Mouse (Mus musculus) testis, adult 2 months (tissue): Measurements from ENCODE around the gene Padi1. TPM values are rescaled to one million over a fixed set of nuclear protein-coding genes. Genes with fewer than 3 reads are reported as not detected.

Experiments
- H3K27ac ChIP-seq: fragments of 200-500 bp; 2 replicates; pipeline ENCODE4 v1.5.1; 2012; ENCODE audit warnings: low read depth, low read length; ENCODE audit not compliant: control insufficient read depth, insufficient read depth
- H3K27me3 ChIP-seq: fragments of 200-500 bp; 2 replicates; pipeline ENCODE4 v1.6.1; 2012; ENCODE audit warnings: mild to moderate bottlenecking, low read length, moderate library complexity; ENCODE audit not compliant: control insufficient read depth, insufficient read depth
- H3K36me3 ChIP-seq: fragments of 200-500 bp; 2 replicates; pipeline ENCODE4 v1.6.1; 2012; ENCODE audit warnings: mild to moderate bottlenecking, low read length; ENCODE audit not compliant: control insufficient read depth, insufficient read depth
- H3K4me1 ChIP-seq: fragments of 200-500 bp; 2 replicates; pipeline ENCODE4 v1.6.1; 2012; ENCODE audit warnings: low read length; ENCODE audit not compliant: control insufficient read depth, insufficient read depth
- H3K4me3 ChIP-seq: fragments of 200-500 bp; 2 replicates; pipeline ENCODE4 v1.5.1; 2012; ENCODE audit warnings: low read depth, mild to moderate bottlenecking, low read length, moderate library complexity, mixed read lengths; ENCODE audit not compliant: control insufficient read depth
- CTCF ChIP-seq: fragments of 200-500 bp; IDR thresholded peaks from 2 replicates; pipeline ENCODE4 v1.5.1; 2012; ENCODE audit warnings: low read depth, mild to moderate bottlenecking, inconsistent platforms, low read length, moderate library complexity; ENCODE audit not compliant: control insufficient read depth, insufficient read depth, insufficient replicate concordance
- POLR2A ChIP-seq: fragments of 200-500 bp; IDR thresholded peaks from 2 replicates; pipeline ENCODE4 v1.6.1; 2012; ENCODE audit warnings: low read depth, mild to moderate bottlenecking, inconsistent platforms, low read length, moderate library complexity; ENCODE audit not compliant: control insufficient read depth
- polyA plus RNA-seq: library from polyadenylated mRNA; depleted of rRNA; stranded (reverse); fragments of >200 nt; gene quantifications from 2 replicates; pipeline ENCODE4 v1.2.3, GENCODE M21; 2012

The Padi1 gene
- polyA plus RNA-seq, 1 experiment, result 0.47 TPM

DNA sequence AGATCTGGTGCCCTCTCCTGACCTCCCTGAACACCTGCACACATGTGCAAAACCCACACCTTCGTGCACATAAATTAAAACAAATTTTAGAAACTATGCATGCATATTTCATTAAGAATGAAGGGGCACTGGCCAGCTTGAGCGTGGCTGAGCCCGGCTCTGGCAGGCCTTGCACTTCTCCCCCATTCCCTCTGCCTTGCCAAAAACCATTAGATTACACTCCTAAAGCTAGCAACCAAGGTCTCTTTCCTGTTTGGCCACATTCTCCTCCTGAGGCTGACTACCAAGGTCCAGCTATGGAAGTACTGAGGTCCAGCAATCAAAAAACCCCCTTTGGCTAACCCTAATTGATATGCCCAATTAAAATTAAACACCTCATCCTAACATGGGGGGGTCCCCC is 48.8 kb downstream of the Padi1 start:
- Histone ChIP-seq H3K27ac (no peak overlapping the region), H3K36me3 (no peaks in the 10 kb centered on the region), H3K4me3 (no peak overlapping the region), H3K4me1 (no peaks in the 10 kb centered on the region), H3K27me3 (no peaks in the 10 kb centered on the region)
- no peak for TF ChIP-seq POLR2A
- TF ChIP-seq CTCF, result no peak

DNA sequence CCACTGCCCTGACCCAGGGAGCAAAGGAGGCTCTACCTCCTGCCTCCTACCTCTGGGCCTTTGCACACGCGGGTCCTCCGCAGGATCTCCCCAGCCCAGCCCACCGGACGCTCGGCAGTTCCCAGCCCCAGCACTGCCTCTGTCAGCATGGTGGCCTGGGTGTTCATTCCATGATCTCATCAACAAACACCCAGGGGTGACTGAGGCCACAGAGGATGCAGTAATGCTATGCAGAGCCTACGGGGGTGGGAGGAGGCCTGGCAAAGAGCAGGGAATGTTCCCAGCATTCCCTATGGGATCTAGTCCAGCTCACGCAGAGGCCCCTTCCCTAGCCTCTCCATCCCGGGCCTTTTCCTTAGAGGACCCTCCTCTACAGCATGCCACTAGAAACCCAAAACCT is 50.9 kb downstream of the Padi1 start:
- no peak overlapping the region for H3K4me3 ChIP-seq
- H3K36me3 ChIP-seq, result no peaks in the 10 kb centered on the region
- no peak for TF ChIP-seq POLR2A
- TF ChIP-seq CTCF, result no peak
- no peaks in the 10 kb centered on the region for H3K4me1 ChIP-seq
- H3K27me3 ChIP-seq, result no peaks in the 10 kb centered on the region
- no peak overlapping the region for H3K27ac ChIP-seq

DNA sequence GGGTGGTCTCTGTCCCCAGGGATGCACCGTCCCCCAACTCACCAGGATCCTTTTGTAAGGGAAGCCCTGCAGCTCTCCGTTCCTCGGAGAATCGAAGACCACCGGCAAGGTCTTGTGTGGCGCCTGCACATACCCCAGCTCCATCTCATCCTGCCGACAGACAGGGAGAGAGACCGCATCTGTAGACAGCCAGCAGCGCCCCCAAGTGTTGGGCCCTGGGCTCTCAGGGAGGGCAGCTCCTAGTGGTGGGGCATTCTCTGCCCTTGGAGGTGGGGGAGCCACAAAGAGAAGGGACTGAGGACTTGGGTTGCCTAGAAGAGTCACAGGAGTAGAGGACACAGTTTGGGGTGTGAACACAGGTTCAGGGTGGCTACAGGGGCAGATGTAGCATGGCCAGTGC is 51.8 kb downstream of the Padi1 start:
- Histone ChIP-seq H3K27ac (no peak overlapping the region), H3K27me3 (no peaks in the 10 kb centered on the region), H3K36me3 (no peaks in the 10 kb centered on the region), H3K4me1 (no peaks in the 10 kb centered on the region; the same call in 1 of the 2 replicates), H3K4me3 (no peak overlapping the region)
- TF ChIP-seq CTCF (peak; percentile 1; the same call in 1 of the 2 replicates), POLR2A (no peak)

DNA sequence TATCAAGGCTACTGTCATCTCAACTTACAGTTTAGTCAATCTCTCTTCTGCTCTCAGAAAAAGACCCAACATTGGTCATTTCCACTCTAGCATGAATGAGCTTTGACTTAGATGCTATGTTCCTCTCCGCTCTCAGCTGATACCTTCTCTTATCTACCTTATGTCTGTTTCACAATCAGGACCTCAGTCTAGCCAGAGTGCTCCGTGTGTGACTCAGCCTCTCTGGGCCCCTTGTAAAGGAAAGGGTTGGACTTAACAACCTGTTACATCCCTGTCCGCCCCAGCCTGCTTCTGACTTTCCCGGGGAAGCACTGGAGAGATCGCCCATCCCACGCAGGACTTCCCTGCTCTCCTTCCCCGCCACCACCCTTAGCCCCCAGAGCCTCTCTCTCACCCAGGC is 53.0 kb downstream of the Padi1 start:
- Histone ChIP-seq H3K27me3 (no peaks in the 10 kb centered on the region), H3K4me1 (no peaks in the 10 kb centered on the region; the same call in 1 of the 2 replicates), H3K27ac (no peak overlapping the region), H3K4me3 (no peak overlapping the region), H3K36me3 (no peaks in the 10 kb centered on the region)
- TF ChIP-seq CTCF (no peak), POLR2A (no peak)

DNA sequence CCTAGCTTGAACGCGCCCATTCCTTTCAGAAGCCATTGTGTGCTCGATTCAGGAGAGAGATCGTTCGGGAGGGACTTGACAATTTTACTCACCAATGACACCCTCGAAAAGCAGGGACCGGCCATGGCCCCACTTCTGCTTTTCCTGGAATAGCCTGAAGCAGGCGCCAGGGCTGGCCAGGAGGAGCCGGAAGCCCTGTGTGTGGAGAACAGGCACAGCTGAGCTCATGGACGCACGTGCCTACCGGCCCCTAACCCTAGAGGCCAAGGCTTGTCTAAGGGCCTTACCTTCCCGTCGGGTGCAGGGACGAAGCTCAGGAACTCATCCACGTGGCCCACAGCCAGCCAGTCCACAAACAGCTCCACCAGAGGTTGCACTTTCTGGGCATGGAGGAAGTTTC is 54.5 kb downstream of the Padi1 start:
- no peaks in the 10 kb centered on the region; the same call in 1 of the 2 replicates for H3K4me1 ChIP-seq
- H3K27ac ChIP-seq, result no peak overlapping the region
- TF ChIP-seq CTCF (no peak), POLR2A (no peak)
- no peaks in the 10 kb centered on the region for H3K27me3 ChIP-seq
- H3K4me3 ChIP-seq, result no peak overlapping the region
- H3K36me3 ChIP-seq, result no peaks in the 10 kb centered on the region

DNA sequence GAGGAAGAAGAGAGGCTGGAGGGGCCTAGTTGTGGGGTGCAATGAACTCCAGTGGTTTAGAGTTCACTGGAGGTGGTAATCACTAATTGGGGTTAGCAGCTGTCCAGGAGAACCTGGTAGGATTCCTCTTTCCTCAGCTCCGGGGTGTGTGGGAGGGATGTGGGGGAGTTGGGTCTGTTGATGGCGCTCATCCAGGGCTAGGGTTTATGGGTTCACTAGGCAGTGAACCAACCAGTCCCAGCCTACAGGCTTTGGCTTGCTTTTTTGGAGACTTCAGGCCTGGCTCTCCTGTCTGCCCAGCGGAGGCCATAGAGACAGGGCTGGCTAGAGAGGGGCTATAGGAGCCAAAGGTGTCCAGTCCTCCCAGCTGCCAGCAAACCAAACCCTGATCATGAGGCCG is 55.6 kb downstream of the Padi1 start:
- TF ChIP-seq CTCF (no peak), POLR2A (no peak)
- no peak overlapping the region for H3K27ac ChIP-seq
- no peak overlapping the region for H3K4me3 ChIP-seq
- H3K4me1 ChIP-seq, result no peaks in the 10 kb centered on the region; the same call in 1 of the 2 replicates
- H3K27me3 ChIP-seq, result no peaks in the 10 kb centered on the region
- no peaks in the 10 kb centered on the region for H3K36me3 ChIP-seq

DNA sequence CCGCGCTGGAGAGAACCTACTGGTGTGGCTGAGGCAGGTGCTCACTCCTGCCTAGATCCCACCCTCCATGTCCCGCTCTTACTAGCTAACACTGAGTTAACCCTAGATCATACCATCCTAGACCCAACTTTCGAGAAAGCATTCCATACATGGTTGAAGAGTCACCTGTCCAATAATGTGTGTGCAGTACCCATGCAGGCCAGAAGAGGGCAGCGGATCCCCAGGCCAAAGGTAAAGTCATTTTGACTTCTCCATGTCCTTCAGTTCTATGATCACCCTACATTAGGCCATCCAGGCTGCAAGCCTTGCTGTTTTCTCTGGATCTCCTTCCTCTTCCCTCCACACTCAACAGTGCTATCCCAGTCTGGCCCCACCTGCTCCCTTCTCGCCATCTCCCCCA is 56.6 kb downstream of the Padi1 start:
- Histone ChIP-seq H3K4me3 (no peak overlapping the region), H3K27ac (no peak overlapping the region), H3K4me1 (no peaks in the 10 kb centered on the region; the same call in 1 of the 2 replicates), H3K27me3 (no peaks in the 10 kb centered on the region), H3K36me3 (no peaks in the 10 kb centered on the region)
- TF ChIP-seq POLR2A, result no peak
- peak; percentile 95; the same call in 1 of the 2 replicates for TF ChIP-seq CTCF

DNA sequence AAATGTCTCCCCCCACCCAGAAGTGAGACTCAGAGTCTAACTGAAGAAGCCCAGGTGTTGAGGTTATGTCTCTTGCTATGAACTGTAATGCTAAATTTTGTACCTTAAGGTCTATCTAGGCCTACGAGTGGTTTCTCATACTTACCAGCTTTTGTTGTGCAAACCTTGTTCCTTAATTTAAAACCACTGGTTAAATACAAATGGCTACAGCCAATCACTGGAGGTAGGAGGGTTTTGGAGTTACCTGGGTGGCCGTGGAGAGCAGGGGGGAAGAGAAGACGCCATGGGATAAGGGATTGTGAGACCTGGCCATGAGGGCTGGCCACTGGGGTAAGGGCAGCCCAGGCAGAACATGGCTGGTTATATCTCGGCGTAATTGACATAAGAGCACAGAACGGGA is 57.3 kb downstream of the Padi1 start:
- no peaks in the 10 kb centered on the region for H3K27me3 ChIP-seq
- H3K4me3 ChIP-seq, result no peak overlapping the region
- H3K36me3 ChIP-seq, result no peaks in the 10 kb centered on the region
- no peak overlapping the region for H3K27ac ChIP-seq
- H3K4me1 ChIP-seq, result no peaks in the 10 kb centered on the region; the same call in 1 of the 2 replicates
- TF ChIP-seq POLR2A (no peak), CTCF (no peak)
